Mouse (Mus musculus) regulatory T cell (primary cell): ENCODE measurements around the gene Olfr645.

Experiments
- in situ Hi-C: fragments of 300-600 bp; cut with MboI, MseI; formaldehyde crosslinking; loops from one replicate; pipeline ENCODE4 v1.15.1; 2025; ENCODE audit warnings: high pct_unique_total_duplicates

The Olfr645 gene

DNA sequence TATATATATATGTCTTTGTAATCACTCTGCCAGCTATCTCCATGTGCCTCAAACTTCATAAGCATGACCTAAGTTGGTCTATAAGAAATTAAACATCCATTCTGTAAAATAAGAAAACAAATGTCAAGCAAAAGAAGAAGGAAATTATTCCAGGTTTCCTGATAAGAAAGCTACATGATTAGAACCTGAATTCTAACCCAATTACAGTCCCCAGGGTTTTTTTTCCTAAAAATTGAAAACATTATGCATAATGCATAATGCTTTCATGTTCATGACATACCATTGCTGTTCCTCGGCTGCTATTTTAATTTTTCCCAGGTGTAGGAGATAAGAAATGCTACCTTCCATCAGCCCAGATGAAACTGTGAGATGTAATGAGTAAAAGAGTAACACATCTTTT, at the start of gene Olfr645:
TSS of gene Olfr645 (minus strand) at position 101 of the 400 bp plus-strand sequence.
- in situ Hi-C loops: no loop called here

DNA sequence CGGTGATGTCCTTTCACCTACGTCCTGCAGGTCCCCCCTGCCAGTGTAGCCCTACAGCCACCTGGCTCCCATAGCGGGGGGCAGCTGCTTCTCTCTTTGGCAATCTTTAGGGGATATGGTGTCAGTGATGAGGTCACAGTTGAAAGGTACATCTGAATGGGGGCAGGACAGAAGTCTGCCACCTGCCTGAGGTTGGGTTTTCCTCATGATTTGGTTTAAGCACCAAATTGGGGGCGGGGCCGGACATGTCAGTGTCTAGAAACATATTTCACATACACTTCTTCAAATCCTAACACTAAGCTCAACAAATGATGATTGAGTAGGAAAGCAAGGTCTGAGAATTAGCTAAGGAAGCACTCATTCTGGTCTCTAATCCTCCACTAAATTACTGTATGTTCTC, 44.5 kb upstream of the Olfr645 start, which contains the start of gene Ubqln5:
TSS of gene Ubqln5 (minus strand) at position 101 of the 400 bp plus-strand sequence.
- in situ Hi-C loops: no loop called here

DNA sequence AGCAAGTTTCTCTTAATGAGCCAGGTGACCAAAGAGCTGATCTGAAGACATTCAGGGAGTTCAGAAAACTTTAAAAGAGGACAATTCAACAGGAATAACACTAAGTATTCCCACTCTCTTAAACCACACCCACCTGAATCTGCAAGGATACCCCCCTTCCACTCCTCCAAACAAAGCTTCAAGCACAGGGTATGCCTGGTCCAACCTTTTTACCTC, 19.4 kb upstream of the Olfr645 start, which contains the start of gene Olfr646:
TSS of gene Olfr646 (plus strand) at position 117 of the 216 bp plus-strand sequence.
- in situ Hi-C loops: no loop called here

DNA sequence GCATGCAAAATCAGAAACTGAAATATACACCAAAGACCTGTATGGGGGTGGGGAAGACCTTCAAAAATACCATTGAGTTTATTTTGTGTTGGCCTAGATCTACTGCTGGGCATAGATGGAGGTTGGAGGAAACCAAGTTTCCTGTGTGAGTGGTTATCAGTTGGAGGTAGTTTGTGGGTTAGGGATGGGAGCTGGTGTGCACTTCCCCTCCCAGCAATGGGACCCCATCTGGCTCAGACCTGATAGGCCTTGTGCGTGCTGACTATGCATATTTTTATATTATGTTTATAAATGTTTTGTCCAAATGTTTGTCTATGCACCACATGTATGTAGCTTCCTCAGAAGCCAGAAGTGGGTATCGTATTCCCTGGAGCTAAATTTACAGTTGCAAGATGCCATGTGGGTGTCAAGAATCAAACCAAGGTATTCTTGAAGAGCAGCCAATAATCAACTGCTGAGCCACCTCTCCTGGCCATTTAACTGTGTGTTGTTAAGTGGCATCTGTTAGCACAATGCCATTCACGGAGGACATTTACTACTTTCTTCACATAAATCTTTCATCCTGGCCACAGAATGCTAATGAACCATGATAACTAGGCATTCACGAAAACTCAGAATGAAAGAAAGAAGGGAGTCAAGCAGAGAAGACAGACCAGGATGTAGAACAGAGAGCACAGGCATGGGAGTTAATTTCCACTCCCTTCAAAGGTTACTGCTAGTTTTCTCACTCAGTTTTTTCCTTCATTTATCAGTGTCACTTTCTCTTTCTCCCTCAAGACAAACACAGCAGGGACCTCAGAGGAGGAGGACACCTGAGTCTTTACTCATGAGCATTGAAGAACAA, 18.9 kb upstream of the Olfr645 start:
- in situ Hi-C loops: no loop called here

DNA sequence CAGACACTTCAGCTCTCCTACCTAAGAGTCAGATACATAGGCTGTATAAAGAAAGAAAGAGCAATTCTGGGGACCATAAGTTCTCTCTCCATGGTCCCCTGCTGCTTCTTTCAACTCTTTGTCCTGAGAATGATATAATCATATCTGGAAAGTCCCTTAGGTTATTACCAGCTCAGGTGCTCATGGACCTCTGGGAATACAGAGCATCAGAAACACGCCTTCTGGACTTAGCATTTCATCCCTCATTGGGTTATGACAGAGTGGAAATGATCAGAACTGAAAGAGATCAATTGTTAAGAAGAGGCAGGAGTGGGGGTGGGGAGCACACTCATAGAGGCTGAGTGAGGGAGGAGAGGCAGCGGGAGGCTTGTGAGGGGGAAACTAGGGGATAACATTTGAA, 13.5 kb downstream of the Olfr645 start, which contains the start of gene Olfr644:
TSS of gene Olfr644 (minus strand) at position 101 of the 400 bp plus-strand sequence.
- in situ Hi-C loops: no loop called here

DNA sequence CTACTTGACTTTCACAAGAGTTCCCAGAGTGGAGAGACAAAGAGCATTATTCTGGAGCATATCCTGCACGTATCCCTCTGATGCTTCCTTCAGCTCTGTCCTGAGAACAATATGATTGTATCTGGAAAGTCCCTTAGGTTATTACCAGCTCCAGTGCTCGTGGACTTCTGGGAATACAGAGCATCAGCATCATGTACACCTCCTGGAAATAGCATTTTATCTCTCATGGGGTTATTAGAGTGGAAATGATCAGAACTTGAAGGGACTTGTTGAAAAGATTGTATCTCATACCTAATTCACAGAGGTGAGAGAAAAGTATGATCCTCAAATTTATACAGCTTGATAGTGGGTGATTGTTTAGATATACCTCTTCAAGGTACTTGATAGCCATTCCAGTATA, 23.9 kb downstream of the Olfr645 start, which contains the start of gene 4930516K23Rik:
TSS of gene 4930516K23Rik (minus strand) at position 101 of the 400 bp plus-strand sequence.
- in situ Hi-C loops: no loop called here

DNA sequence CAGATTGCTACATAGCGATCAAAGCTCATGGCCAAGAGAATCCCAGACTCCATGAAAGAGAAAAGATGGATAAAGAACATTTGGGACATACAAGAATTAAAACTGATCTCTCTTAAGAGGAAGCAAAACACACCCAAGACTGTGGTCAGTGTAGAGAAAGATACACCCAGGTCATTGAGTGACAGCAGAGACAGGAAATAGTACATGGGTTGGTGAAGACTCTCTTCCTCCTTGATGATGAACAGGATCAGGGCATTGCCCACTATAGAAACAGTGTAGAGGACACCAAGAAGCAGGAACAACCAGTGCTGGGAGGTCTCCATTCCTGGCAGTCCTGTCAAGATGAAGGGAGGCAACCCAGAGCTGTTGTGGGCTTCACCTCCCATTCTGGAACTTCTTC, 26.1 kb downstream of the Olfr645 start:
- in situ Hi-C loops: no loop called here

DNA sequence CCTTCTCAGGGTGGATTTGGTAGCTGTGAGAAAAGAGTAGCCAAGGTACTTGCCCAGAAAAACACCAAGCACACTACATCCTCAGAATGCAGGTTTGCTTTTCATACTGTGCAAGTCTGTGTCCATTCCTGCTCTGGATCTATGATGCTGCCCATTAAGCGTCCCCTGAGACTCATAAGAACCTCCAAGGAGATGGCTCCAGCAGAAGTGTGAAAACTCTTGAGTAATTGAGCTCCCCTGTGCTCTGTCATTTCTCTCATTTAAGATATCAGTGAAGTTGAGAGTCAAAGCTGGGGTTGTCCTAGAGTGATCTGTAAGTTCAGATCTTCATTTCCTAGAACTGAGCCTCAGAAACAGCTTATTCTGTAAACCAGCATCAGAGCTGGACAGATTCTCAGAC, 32.7 kb downstream of the Olfr645 start, which contains the start of gene Olfr642:
TSS of gene Olfr642 (minus strand) at position 101 of the 400 bp plus-strand sequence.
- in situ Hi-C loops: no loop called here

DNA sequence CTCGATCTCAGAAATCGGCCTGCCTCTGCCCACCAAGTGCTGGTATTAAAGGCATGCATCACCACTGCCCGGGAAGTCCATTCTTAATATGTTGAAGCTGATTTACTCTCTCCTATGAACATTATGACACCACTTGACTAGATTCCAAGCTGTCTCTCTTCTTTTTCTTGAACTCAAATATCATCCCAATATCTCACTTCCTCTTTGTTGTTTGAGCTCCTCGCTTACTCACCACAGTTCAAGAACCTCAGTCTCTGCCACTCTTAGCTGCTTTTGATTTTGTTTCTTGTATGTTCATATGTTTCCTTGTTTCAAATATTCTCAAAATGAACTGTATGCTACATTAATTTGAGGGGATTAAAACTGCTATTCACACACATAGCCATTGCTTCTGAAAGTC, 34.5 kb downstream of the Olfr645 start:
- in situ Hi-C loops: no loop called here

DNA sequence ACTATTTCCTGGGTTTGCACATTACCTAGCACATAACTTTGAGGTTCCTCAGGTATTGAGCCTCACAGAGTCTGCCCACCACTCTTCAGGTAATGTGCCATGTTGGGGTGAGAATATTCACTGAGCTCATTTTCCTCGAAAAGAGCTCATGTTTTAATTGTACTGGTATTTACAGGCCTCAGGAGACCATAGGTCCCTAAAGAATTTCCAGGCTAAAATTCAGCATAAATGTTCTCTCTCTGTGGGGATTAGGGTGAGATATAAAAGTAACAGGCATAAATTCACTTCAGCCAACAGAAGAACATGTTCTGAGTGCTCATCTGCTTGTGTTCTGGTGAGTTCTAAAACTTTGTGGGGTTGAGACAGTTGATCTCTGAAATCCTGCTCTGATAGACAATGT, 50.1 kb downstream of the Olfr645 start, which contains the start of gene Olfr641:
TSS of gene Olfr641 (plus strand) at position 301 of the 400 bp plus-strand sequence.
- in situ Hi-C loops: no loop called here
